Mouse (Mus musculus) cerebellum, adult 2 months (tissue): Measurements from ENCODE around the gene Rybp.

Experiments used
- CTCF ChIP-seq: fragments of 200-500 bp; IDR thresholded peaks from 2 replicates; pipeline ENCODE4 v1.5.1; 2011; ENCODE audit warnings: low read depth, mild to moderate bottlenecking, control low read depth, low read length, moderate library complexity, borderline replicate concordance; ENCODE audit not compliant: insufficient read depth
- POLR2A ChIP-seq: fragments of 200-500 bp; IDR thresholded peaks from 2 replicates; pipeline ENCODE4 v1.6.1; 2011; ENCODE audit warnings: low read length, control low read depth, borderline replicate concordance; ENCODE audit not compliant: insufficient read depth

DNA sequence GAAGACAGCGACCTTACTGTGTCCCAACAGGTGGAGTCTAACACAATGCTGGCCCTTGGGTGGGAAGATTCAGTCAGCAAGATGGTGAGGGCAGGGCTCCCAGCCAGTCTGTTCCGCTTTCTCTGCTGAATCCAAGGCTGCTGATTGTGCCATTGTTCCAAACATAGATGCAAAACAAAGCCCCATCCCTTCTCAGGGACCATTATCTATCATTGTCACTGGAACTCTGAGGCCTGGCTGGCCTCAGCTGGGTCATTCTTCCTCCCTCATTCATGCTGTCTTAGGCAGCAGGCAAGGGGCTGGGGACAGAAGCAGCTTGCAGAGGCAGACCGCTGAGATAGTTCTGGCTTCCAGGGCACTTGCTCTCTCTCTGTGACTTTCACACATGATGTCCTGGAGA, 83.8 kb downstream of the Rybp start:
- no peak for TF ChIP-seq CTCF
- no peak for TF ChIP-seq POLR2A
